Mouse (Mus musculus): ENCODE data around the gene Adam12. TPM values are rescaled to one million over a fixed set of nuclear protein-coding genes. Genes with fewer than 3 reads are reported as not detected.
A peak's percentile ranks its signal among the peaks of the same experiment; 100 is the strongest.

The Adam12 gene
- polyA plus RNA-seq, 1 experiment from 2014 or later, result 1.2 TPM

DNA sequence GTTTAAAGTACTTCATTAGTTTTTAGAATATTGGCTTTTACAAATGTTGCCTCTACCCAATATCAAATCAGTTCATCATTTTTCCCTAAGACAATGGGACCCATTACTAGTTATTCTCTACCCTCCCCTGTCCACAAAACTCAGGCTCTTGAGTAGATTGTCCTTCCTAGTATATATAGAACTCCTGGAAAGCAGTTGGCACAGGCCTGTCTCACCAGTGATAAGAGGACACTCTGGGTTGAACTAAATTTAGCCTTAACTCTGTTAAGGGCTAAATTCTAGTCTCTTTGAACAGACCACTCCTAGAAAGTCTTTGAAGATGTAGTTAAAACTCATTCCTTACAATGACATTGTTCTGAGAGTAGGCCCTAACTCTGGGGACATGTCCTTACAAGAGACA lies 241.0 kb downstream of the Adam12 start:
- H3K9ac ChIP-seq, result no peak overlapping the region
- H3K4me1 ChIP-seq (replicated peaks), result no peaks in the 10 kb centered on the region
- H3K27ac ChIP-seq (replicated peaks), result no peak overlapping the region
- no peaks in the 10 kb centered on the region for H3K27me3 ChIP-seq
- H3K4me2 ChIP-seq, result no peak overlapping the region
- H3K4me3 ChIP-seq (replicated peaks), result no peak overlapping the region
- ATAC-seq (ENCODE audit: insufficient read depth), result no peak
- H3K9me3 ChIP-seq (replicated peaks), result no peaks in the 10 kb centered on the region
- H3K36me3 ChIP-seq (replicated peaks), result no peaks in the 10 kb centered on the region

DNA sequence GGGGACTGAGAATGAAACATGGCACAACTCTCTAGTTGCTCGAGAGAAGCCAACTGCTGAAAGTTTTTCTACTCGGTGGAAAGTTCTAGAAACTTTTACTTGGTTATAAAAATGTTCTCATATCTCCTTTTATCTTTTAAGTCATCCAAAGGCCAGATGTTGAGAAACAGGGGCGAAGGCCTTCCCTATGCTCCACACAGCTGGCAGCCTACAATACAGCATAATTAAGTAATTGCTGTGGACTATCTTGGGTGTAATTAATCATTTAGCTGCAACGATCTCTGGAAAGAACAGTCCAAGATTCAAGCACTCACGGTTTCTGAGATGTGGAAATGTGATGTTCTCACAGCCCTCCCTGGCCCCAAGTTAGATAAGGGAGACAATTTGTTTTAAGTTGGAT lies 243.6 kb downstream of the Adam12 start:
- no peaks in the 10 kb centered on the region for H3K36me3 ChIP-seq (replicated peaks)
- H3K27ac ChIP-seq (replicated peaks), result no peak overlapping the region
- 49% methylated on average over 5 of the region's 5 CpGs for WGBS (ENCODE audit: insufficient replicate concordance)
- H3K4me3 ChIP-seq (replicated peaks), result no peak overlapping the region
- no peak overlapping the region for H3K4me2 ChIP-seq
- no peaks in the 10 kb centered on the region for H3K27me3 ChIP-seq
- H3K4me1 ChIP-seq (replicated peaks), result no peaks in the 10 kb centered on the region
- H3K9ac ChIP-seq, result no peak overlapping the region
- ATAC-seq (ENCODE audit: insufficient read depth), result no peak
- no peaks in the 10 kb centered on the region for H3K9me3 ChIP-seq (replicated peaks)

GRCm38 (mm10) chr7:133986201-133986600 lies 245.7 kb downstream of the Adam12 start:
- no peaks in the 10 kb centered on the region for H3K27me3 ChIP-seq
- no peak overlapping the region for H3K4me3 ChIP-seq (replicated peaks)
- H3K9me3 ChIP-seq (replicated peaks), result no peaks in the 10 kb centered on the region
- no peak for ATAC-seq (ENCODE audit: insufficient read depth)
- no peaks in the 10 kb centered on the region for H3K36me3 ChIP-seq (replicated peaks)
- 58% methylated on average over 4 of the region's 4 CpGs for WGBS (ENCODE audit: insufficient replicate concordance)
- no peaks in the 10 kb centered on the region for H3K4me1 ChIP-seq (replicated peaks)
- H3K27ac ChIP-seq (replicated peaks), result no peak overlapping the region
- no peak overlapping the region for H3K4me2 ChIP-seq
- no peak overlapping the region for H3K9ac ChIP-seq

- Histone ChIP-seq H3K36me3 (replicated peaks) (no peaks in the 10 kb centered on the region), H3K27me3 (no peaks in the 10 kb centered on the region), H3K9me3 (replicated peaks) (no peaks in the 10 kb centered on the region), H3K4me2 (no peak overlapping the region), H3K4me3 (replicated peaks) (no peak overlapping the region), H3K9ac (no peak overlapping the region), H3K27ac (replicated peaks) (no peak overlapping the region), H3K4me1 (replicated peaks) (no peaks in the 10 kb centered on the region)
- 55% methylated on average over 1 of the region's 1 CpGs for WGBS (ENCODE audit: insufficient replicate concordance)
- no peak for ATAC-seq (ENCODE audit: insufficient read depth)
Observed at GRCm38 (mm10) chr7:133985648-133986047, 246.3 kb downstream of the Adam12 start.

- Histone ChIP-seq H3K4me3 (replicated peaks) (no peak overlapping the region), H3K4me2 (no peak overlapping the region), H3K27ac (replicated peaks) (no peak overlapping the region), H3K27me3 (no peaks in the 10 kb centered on the region), H3K9me3 (replicated peaks) (no peaks in the 10 kb centered on the region), H3K4me1 (replicated peaks) (no peaks in the 10 kb centered on the region), H3K9ac (no peak overlapping the region), H3K36me3 (replicated peaks) (no peaks in the 10 kb centered on the region)
- 34% methylated on average over 8 of the region's 8 CpGs for WGBS (ENCODE audit: insufficient replicate concordance)
- no peak for ATAC-seq (ENCODE audit: insufficient read depth)
Observed at GRCm38 (mm10) chr7:133976388-133977122, 255.4 kb downstream of the Adam12 start.

GRCm38 (mm10) chr7:133971086-133971485 lies 260.9 kb downstream of the Adam12 start:
- 29% methylated on average over 1 of the region's 1 CpGs for WGBS (ENCODE audit: insufficient replicate concordance)
- Histone ChIP-seq H3K27me3 (no peaks in the 10 kb centered on the region), H3K36me3 (replicated peaks) (no peaks in the 10 kb centered on the region), H3K9me3 (replicated peaks) (no peaks in the 10 kb centered on the region), H3K27ac (replicated peaks) (0 out of 2 replicates have a peak overlapping the region, but pooled peaks have one; percentile 29), H3K4me2 (no peak overlapping the region), H3K9ac (no peak overlapping the region), H3K4me1 (replicated peaks) (no peaks in the 10 kb centered on the region; the same call in 1 of the 2 replicates), H3K4me3 (replicated peaks) (no peak overlapping the region)
- ATAC-seq (ENCODE audit: insufficient read depth), result no peak

- no peak overlapping the region for H3K9ac ChIP-seq
- H3K27ac ChIP-seq (replicated peaks), result no peak overlapping the region
- ATAC-seq (ENCODE audit: insufficient read depth), result no peak
- no peaks in the 10 kb centered on the region for H3K9me3 ChIP-seq (replicated peaks)
- 53% methylated on average over 5 of the region's 5 CpGs for WGBS (ENCODE audit: insufficient replicate concordance)
- no peak overlapping the region for H3K4me3 ChIP-seq (replicated peaks)
- no peak overlapping the region for H3K4me2 ChIP-seq
- H3K27me3 ChIP-seq, result no peaks in the 10 kb centered on the region
- H3K36me3 ChIP-seq (replicated peaks), result no peaks in the 10 kb centered on the region
- H3K4me1 ChIP-seq (replicated peaks), result no peaks in the 10 kb centered on the region; the same call in 1 of the 2 replicates
Observed at GRCm38 (mm10) chr7:133970407-133970806, 261.5 kb downstream of the Adam12 start.

GRCm38 (mm10) chr7:133967906-133968305 lies 264.0 kb downstream of the Adam12 start:
- no peaks in the 10 kb centered on the region; the same call in 1 of the 2 replicates for H3K4me1 ChIP-seq (replicated peaks)
- H3K4me2 ChIP-seq, result no peak overlapping the region
- no peak overlapping the region for H3K4me3 ChIP-seq (replicated peaks)
- ATAC-seq (ENCODE audit: insufficient read depth), result no peak
- H3K27ac ChIP-seq (replicated peaks), result no peak overlapping the region
- WGBS (ENCODE audit: insufficient replicate concordance), result 74% methylated on average over 5 of the region's 5 CpGs
- H3K9me3 ChIP-seq (replicated peaks), result no peaks in the 10 kb centered on the region
- no peaks in the 10 kb centered on the region for H3K36me3 ChIP-seq (replicated peaks)
- H3K9ac ChIP-seq, result no peak overlapping the region
- no peaks in the 10 kb centered on the region for H3K27me3 ChIP-seq

DNA sequence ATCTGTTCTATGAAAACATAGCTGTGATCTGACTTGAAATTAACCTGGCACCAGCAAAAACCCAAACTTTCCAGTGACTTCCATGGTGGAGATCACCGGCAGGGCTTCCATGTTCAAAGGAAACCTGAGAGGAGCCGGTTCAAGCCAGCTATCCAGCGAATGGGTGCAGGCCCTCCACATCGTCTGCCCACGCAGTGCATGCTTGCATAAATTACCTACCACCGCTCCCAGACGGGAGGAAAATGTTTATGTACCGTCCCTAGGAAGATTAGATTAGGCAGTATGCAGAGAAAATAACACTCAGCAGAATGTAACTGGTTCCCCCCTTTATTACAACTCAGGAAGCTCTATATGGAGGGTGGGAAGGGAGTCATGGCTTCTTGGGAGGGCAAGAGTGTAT lies 268.4 kb downstream of the Adam12 start:
- Histone ChIP-seq H3K4me3 (replicated peaks) (no peak overlapping the region), H3K36me3 (replicated peaks) (no peaks in the 10 kb centered on the region), H3K9me3 (replicated peaks) (no peaks in the 10 kb centered on the region), H3K4me1 (replicated peaks) (no peaks in the 10 kb centered on the region), H3K27me3 (no peaks in the 10 kb centered on the region), H3K27ac (replicated peaks) (no peak overlapping the region), H3K9ac (no peak overlapping the region), H3K4me2 (no peak overlapping the region)
- ATAC-seq (ENCODE audit: insufficient read depth), result no peak
- 66% methylated on average over 8 of the region's 8 CpGs for WGBS (ENCODE audit: insufficient replicate concordance)

DNA sequence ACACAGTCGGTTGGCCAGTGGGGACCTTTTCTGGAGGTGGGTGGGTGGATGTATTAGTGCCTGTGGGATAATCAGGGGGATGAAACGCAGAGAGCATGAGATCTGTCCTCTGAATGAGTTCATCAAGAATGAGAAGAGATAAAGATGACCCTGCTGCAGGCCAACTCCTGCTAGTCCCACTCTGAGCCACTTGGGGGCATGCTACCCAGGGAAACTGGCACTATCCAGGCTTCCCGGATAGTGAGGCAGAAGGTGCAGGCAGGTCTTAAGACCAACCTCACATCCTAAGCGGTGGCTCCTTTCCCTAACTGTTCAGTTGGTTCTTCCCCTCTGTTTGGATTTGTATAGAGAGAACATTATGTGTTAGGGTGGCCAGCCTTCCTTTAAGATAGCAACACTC lies 272.7 kb downstream of the Adam12 start:
- Histone ChIP-seq H3K27ac (replicated peaks) (no peak overlapping the region), H3K27me3 (no peaks in the 10 kb centered on the region), H3K4me1 (replicated peaks) (no peaks in the 10 kb centered on the region), H3K9ac (no peak overlapping the region), H3K36me3 (replicated peaks) (no peaks in the 10 kb centered on the region), H3K9me3 (replicated peaks) (no peaks in the 10 kb centered on the region), H3K4me3 (replicated peaks) (no peak overlapping the region), H3K4me2 (no peak overlapping the region)
- no peak for ATAC-seq (ENCODE audit: insufficient read depth)
- 53% methylated on average over 4 of the region's 4 CpGs for whole genome bisulfite sequencing (ENCODE audit: insufficient replicate concordance)

DNA sequence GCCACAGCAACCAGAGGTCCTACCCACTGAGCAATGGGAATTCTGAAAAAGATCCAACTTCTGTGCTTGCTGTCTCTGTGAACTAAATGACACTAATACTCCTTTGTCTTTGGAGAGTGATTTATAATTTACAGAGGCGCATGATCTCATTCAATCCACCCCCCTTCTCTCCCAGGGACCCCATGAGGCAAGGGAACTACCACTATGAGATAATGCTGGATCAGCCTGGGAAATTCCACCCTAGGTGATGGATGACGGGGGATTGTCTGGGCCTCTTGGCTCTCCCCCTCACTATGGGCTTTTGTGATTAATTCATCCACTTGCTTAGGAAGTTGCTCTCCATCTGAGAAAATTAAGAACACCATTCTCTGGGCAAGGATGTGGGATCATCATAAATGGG lies 274.1 kb downstream of the Adam12 start:
- ATAC-seq (ENCODE audit: insufficient read depth), result no peak
- WGBS (ENCODE audit: insufficient replicate concordance), result 64% methylated on average over 2 of the region's 2 CpGs
- H3K36me3 ChIP-seq (replicated peaks), result no peaks in the 10 kb centered on the region
- H3K4me3 ChIP-seq (replicated peaks), result no peak overlapping the region
- H3K9me3 ChIP-seq (replicated peaks), result no peaks in the 10 kb centered on the region
- H3K27me3 ChIP-seq, result no peaks in the 10 kb centered on the region
- no peak overlapping the region for H3K9ac ChIP-seq
- no peaks in the 10 kb centered on the region for H3K4me1 ChIP-seq (replicated peaks)
- H3K27ac ChIP-seq (replicated peaks), result no peak overlapping the region
- H3K4me2 ChIP-seq, result no peak overlapping the region
